Mouse (Mus musculus) adrenal gland, adult (tissue): Measurements from ENCODE around the gene Sult2a3.
"Not testable (repeated sequence)": the region's sequence is repeated elsewhere in the genome, so short reads cannot be mapped to it uniquely, and the experiment has no call there.

ENCODE experiments used
- DNase-seq, 2 experiments: peaks; one replicate each; pipeline ENCODE4 v3.0.0; 2022 to 2023; ENCODE audit warnings: low spot score in 1 of 2; ENCODE audit not compliant: inconsistent age in 2 of 2

The Sult2a3 gene

GRCm38 (mm10) chr7:14122944-14123343 is at the start of gene Sult2a3:
Gene Sult2a3, minus strand, starts transcription at chr7:14123044.
- DNase-seq, result no peak

GRCm38 (mm10) chr7:14120436-14120835 is 2.4 kb downstream of the Sult2a3 start:
- no peak for DNase-seq

GRCm38 (mm10) chr7:14119865-14120264 is 3.0 kb downstream of the Sult2a3 start:
- DNase-seq, result not testable (repeated sequence)

- DNase-seq, result no peak
Observed at GRCm38 (mm10) chr7:14116761-14117160, 6.1 kb downstream of the Sult2a3 start.

- not testable (repeated sequence) for DNase-seq
Observed at GRCm38 (mm10) chr7:14114471-14114870, 8.4 kb downstream of the Sult2a3 start.

- not testable (repeated sequence) for DNase-seq
Observed at GRCm38 (mm10) chr7:14047821-14048220, 75.0 kb downstream of the Sult2a3 start.

- DNase-seq, result not testable (repeated sequence)
Observed at GRCm38 (mm10) chr7:14030831-14031230, 92.0 kb downstream of the Sult2a3 start.
